Mouse (Mus musculus) midbrain, embryonic 14.5 days (tissue): ENCODE results near the gene Uts2. TPM values are rescaled to one million over a fixed set of nuclear protein-coding genes. Genes with fewer than 3 reads are reported as not detected.

Experiments used
- ATAC-seq: fragments of 200-750 bp; cut with Nextera tagmentation; 2 replicates; pipeline ENCODE4 v1.8.0; 2017; ENCODE audit warnings: moderate number of reproducible peaks, moderate library complexity; ENCODE audit not compliant: low FRiP score, low TSS enrichment
- DNase-seq: peaks from one replicate; pipeline ENCODE4 v3.0.0-alpha.2; 2015
- H3K27ac ChIP-seq: fragments of 300-500 bp; sonication (generic); replicated peaks from 2 replicates; pipeline ENCODE4 v1.5.1; 2014; ENCODE audit warnings: mild to moderate bottlenecking, low read depth, low read length, moderate library complexity
- H3K27me3 ChIP-seq: fragments of 300-500 bp; sonication (generic); 2 replicates; pipeline ENCODE4 v1.6.1; 2014; ENCODE audit warnings: low read length, control low read depth, mixed read lengths; ENCODE audit not compliant: control insufficient read depth, insufficient read depth
- H3K36me3 ChIP-seq: fragments of 300-500 bp; sonication (generic); 2 replicates; pipeline ENCODE4 v1.6.1; 2014; ENCODE audit warnings: low read length, control low read depth; ENCODE audit not compliant: control insufficient read depth, insufficient read depth
- H3K4me1 ChIP-seq: fragments of 300-500 bp; sonication (generic); 2 replicates; pipeline ENCODE4 v1.6.1; 2014; ENCODE audit warnings: mild to moderate bottlenecking, antibody characterized with exemption, low read length, control low read depth; ENCODE audit not compliant: control insufficient read depth, insufficient read depth
- H3K4me2 ChIP-seq: fragments of 300-500 bp; sonication (generic); 2 replicates; pipeline ENCODE4 v1.6.1; 2014; ENCODE audit warnings: mild to moderate bottlenecking, low read length, moderate library complexity
- H3K4me3 ChIP-seq: fragments of 300-500 bp; sonication (generic); replicated peaks from 2 replicates; pipeline ENCODE4 v1.5.1; 2014; ENCODE audit warnings: low read depth, low read length
- H3K9ac ChIP-seq: fragments of 300-500 bp; sonication (generic); replicated peaks from 2 replicates; pipeline ENCODE4 v1.6.1; 2014; ENCODE audit warnings: mild to moderate bottlenecking, low read length, moderate library complexity
- H3K9me3 ChIP-seq: fragments of 300-500 bp; sonication (generic); 2 replicates; pipeline ENCODE4 v1.6.1; 2016; ENCODE audit warnings: low read length, control low read depth, mixed read lengths; ENCODE audit not compliant: control insufficient read depth
- WGBS: fragments of 180-500 bp; shearing (Covaris S2); extraction: QIAGEN DNeasy Blood & Tissue Kit; methylation state at CpG from one replicate; pipeline ENCODE4 v1.1.7; 2014; 5-methylcytosine and 5-hydroxymethylcytosine counted together
- polyA plus RNA-seq: library from polyadenylated mRNA; unstranded; fragments of >200 nt; fragmentation: Nextera tagmentation; extraction: Ambion mirVana; gene quantifications from 2 replicates; pipeline ENCODE4 v1.2.1, GENCODE M21; 2014

Uts2 gene
- polyA plus RNA-seq = not detected in 2 replicates

GRCm38 (mm10) chr4:150996797-150997196 lies at the start of gene Uts2:
Gene Uts2, plus strand, starts transcription at chr4:150997097.
- H3K4me3 ChIP-seq = no peak within 1 kb of the TSS
- no peaks in the 10 kb centered on the region for H3K9me3 ChIP-seq
- no peak within 1 kb of the TSS for H3K27ac ChIP-seq
- no peak within 1 kb of the TSS for H3K4me2 ChIP-seq
- no peak for ATAC-seq
- no peaks in the 10 kb centered on the region for H3K4me1 ChIP-seq
- no peaks in the 10 kb centered on the region for H3K27me3 ChIP-seq
- H3K36me3 ChIP-seq = no peaks in the 10 kb centered on the region
- no peak within 1 kb of the TSS for H3K9ac ChIP-seq
- DNase-seq = no peak
- 93% methylated on average over 7 of the region's 7 CpGs for WGBS

GRCm38 (mm10) chr4:150950972-150951371 lies 45.9 kb upstream of the Uts2 start:
- no peak for ATAC-seq
- Histone ChIP-seq H3K4me1 (no peaks in the 10 kb centered on the region), H3K27me3 (no peaks in the 10 kb centered on the region), H3K9me3 (no peaks in the 10 kb centered on the region), H3K36me3 (no peaks in the 10 kb centered on the region), H3K4me2 (no peak overlapping the region), H3K27ac (no peak overlapping the region), H3K9ac (no peak overlapping the region), H3K4me3 (no peak overlapping the region)
- no peak for DNase-seq
- 89% methylated on average over 10 of the region's 10 CpGs for WGBS

- H3K9ac ChIP-seq = no peak overlapping the region
- peak; percentile 80; the same call in 1 of the 2 replicates for ATAC-seq
- H3K4me3 ChIP-seq = no peak overlapping the region
- 0 out of 2 replicates have a peak, but pooled peaks cover 6% of the 10 kb centered on the region for H3K4me1 ChIP-seq
- peak overlapping the region; percentile 25; the same call in 1 of the 2 replicates for H3K4me2 ChIP-seq
- peak; percentile 84 for DNase-seq
- H3K9me3 ChIP-seq = no peaks in the 10 kb centered on the region
- H3K27me3 ChIP-seq = no peaks in the 10 kb centered on the region
- no peaks in the 10 kb centered on the region for H3K36me3 ChIP-seq
- H3K27ac ChIP-seq = peak overlapping the region; percentile 73
- 41% methylated on average over 13 of the region's 13 CpGs for WGBS
Observed at GRCm38 (mm10) chr4:150956369-150957105, 40.4 kb upstream of the Uts2 start.

GRCm38 (mm10) chr4:150957106-150957458 lies 39.8 kb upstream of the Uts2 start:
- H3K9me3 ChIP-seq = no peaks in the 10 kb centered on the region
- H3K27me3 ChIP-seq = no peaks in the 10 kb centered on the region
- H3K4me1 ChIP-seq = 0 out of 2 replicates have a peak, but pooled peaks cover 6% of the 10 kb centered on the region
- H3K27ac ChIP-seq = peak overlapping the region; percentile 73; the same call in 1 of the 2 replicates
- H3K4me2 ChIP-seq = no peak overlapping the region
- no peaks in the 10 kb centered on the region for H3K36me3 ChIP-seq
- H3K9ac ChIP-seq = no peak overlapping the region
- DNase-seq (no peak), ATAC-seq (no peak)
- 14% methylated on average over 1 of the region's 1 CpGs for WGBS
- no peak overlapping the region for H3K4me3 ChIP-seq

GRCm38 (mm10) chr4:150958536-150958935 lies 38.4 kb upstream of the Uts2 start:
- Histone ChIP-seq H3K4me3 (no peak overlapping the region), H3K9me3 (no peaks in the 10 kb centered on the region), H3K27me3 (no peaks in the 10 kb centered on the region), H3K9ac (no peak overlapping the region), H3K36me3 (no peaks in the 10 kb centered on the region), H3K4me1 (0 out of 2 replicates have a peak, but pooled peaks cover 6% of the 10 kb centered on the region), H3K27ac (no peak overlapping the region), H3K4me2 (no peak overlapping the region)
- DNase-seq (no peak), ATAC-seq (no peak)
- WGBS = 78% methylated on average over 7 of the region's 7 CpGs

GRCm38 (mm10) chr4:150962231-150962630 lies 34.7 kb upstream of the Uts2 start:
- Histone ChIP-seq H3K27me3 (no peaks in the 10 kb centered on the region), H3K9me3 (no peaks in the 10 kb centered on the region), H3K9ac (no peak overlapping the region), H3K4me3 (no peak overlapping the region), H3K4me2 (no peak overlapping the region), H3K36me3 (no peaks in the 10 kb centered on the region), H3K4me1 (no peaks in the 10 kb centered on the region), H3K27ac (no peak overlapping the region)
- ATAC-seq = no peak
- no peak for DNase-seq
- WGBS = 72% methylated on average over 6 of the region's 6 CpGs

GRCm38 (mm10) chr4:150963711-150964110 lies 33.2 kb upstream of the Uts2 start:
- 68% methylated on average over 2 of the region's 2 CpGs for WGBS
- Histone ChIP-seq H3K27ac (no peak overlapping the region), H3K27me3 (no peaks in the 10 kb centered on the region), H3K4me1 (no peaks in the 10 kb centered on the region), H3K9ac (no peak overlapping the region), H3K9me3 (no peaks in the 10 kb centered on the region), H3K4me2 (no peak overlapping the region), H3K36me3 (no peaks in the 10 kb centered on the region), H3K4me3 (no peak overlapping the region)
- ATAC-seq (no peak), DNase-seq (no peak)

- no peaks in the 10 kb centered on the region for H3K4me1 ChIP-seq
- H3K9ac ChIP-seq = no peak overlapping the region
- H3K36me3 ChIP-seq = no peaks in the 10 kb centered on the region
- no peaks in the 10 kb centered on the region for H3K9me3 ChIP-seq
- DNase-seq (peak; percentile 88), ATAC-seq (no peak)
- H3K27me3 ChIP-seq = no peaks in the 10 kb centered on the region
- H3K27ac ChIP-seq = no peak overlapping the region
- H3K4me3 ChIP-seq = no peak overlapping the region
- 15% methylated on average over 25 of the region's 25 CpGs for WGBS
- H3K4me2 ChIP-seq = 0 out of 2 replicates have a peak overlapping the region, but pooled peaks have one; percentile 13
Observed at GRCm38 (mm10) chr4:150964635-150965554, 32.0 kb upstream of the Uts2 start.
